Mouse (Mus musculus): Measurements from ENCODE around the gene Cks2.
"Not testable (repeated sequence)": the region's sequence is repeated elsewhere in the genome, so short reads cannot be mapped to it uniquely, and the experiment has no call there.

Gene Cks2

GRCm38 (mm10) chr13:51638958-51639357 lies 6.1 kb upstream of the Cks2 start:
- DNase-seq (ENCODE audit: extremely low spot score, low read depth, low spot score): no peak

DNA sequence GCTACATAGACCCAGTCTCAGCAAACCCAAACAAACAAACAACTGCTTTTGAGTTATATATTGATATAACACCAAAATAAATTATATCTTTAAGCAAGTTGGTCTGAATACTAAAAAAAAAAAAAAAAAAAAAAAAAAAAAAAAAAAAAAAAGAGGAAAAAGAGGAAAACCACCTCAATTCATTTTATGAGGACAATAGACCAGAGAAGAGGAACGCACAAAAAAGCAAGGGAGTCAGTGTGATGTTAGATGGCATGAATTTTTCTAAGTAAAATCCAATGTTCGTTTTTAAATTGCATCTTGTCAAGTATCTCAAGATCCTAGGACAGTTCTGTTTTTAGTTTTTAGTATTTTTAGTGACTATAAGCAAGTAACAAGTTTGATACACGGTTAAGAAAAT lies 3.6 kb upstream of the Cks2 start:
- no peak for DNase-seq (ENCODE audit: extremely low spot score, low read depth, low spot score)

DNA sequence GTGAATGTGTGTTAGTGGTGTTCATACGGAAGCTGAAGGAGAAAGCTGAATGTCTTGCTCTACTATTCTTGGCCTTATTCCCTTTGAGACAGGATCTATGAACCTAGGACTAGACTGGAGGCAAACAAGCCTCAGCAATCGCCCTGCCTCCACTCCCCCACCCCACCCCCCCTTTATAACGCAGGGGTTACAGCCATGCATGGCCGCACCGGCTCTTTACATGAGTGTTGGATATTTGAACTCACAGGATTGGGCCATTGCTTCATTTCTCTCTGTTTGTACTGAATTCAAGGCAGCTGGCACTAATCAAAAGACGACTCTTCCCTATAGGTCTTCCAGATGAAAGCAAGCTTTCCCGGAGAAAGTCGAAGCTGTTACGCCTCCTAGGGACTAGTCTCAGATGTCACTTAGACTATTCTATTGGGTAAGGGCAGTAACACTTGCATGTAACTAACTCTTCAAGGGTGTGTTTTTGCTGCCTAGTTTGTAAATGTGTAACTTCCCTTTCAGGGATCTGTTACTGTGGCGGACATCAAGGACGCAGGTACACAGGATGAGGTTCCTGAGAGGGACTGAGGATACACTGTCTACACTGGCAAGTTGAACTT lies 2.8 kb upstream of the Cks2 start:
- DNase-seq (ENCODE audit: extremely low spot score, low read depth, low spot score): no peak

DNA sequence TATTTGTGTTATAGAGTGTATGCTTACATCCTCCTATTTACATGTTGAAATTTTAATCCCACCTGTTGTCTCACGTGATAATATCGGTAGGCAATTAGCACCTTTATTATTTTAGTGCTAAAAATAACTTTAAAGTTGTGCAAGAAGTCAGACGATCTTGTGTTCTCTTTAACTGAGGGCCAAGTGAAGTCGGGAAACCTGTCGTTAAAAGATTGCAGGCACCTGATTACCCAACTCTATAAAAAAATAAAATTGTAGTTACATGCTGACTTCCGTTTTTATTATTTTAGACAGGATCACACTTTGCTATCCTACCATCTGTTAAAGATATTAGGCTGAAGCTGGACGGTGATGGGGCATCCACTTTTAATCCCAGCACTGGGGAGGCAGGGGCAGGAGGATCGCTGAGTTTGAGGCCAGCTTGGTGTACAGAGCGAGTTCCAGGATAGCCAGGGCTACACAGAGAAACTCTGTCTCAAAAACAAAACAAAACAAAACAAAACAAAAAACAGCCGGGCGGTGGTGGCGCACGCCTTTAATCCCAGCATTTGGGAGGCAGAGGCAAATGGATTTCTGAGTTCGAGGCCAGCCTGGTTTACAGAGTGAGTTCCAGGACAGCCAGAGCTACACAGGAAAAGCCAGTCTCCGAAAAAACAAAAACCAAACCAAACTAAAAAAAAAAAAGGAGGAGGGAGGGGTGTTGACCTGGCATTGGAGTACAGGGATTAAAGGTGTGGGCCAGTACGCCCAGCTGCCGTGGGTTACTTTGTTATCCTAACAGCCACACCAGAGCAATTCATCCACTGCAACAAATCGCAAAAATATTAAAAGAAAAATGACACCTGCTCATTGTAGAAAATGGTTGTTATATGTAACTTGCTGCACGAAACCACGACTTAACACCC lies 856 bp upstream of the Cks2 start:
- DNase-seq (ENCODE audit: extremely low spot score, low read depth, low spot score): no peak

GRCm38 (mm10) chr13:51645872-51646271 lies 840 bp downstream of the Cks2 start:
- DNase-seq (ENCODE audit: extremely low spot score, low read depth, low spot score): no peak

- DNase-seq (ENCODE audit: extremely low spot score, low read depth, low spot score): no peak
Measured at GRCm38 (mm10) chr13:51646362-51647027, 1.5 kb downstream of the Cks2 start.

DNA sequence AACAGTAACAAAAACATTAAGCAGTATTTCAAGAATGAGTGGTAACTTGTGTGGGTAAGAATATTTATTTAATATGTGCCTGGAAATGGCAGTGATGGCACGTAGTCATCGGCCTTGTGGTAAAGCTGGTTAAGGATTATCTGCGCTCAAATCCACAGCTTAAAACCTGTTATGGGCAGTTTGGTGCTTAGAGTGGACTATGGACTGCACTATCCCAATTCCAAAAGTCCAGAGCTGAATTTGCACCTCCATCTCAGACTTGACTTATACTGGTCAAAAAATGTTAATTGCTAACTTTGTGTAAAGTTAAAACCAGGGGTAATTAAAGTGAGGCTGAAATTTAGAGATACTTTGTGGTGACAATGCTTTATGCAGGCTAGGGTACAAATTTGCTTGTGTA lies 2.7 kb downstream of the Cks2 start:
- no peak for DNase-seq (ENCODE audit: extremely low spot score, low read depth, low spot score)

GRCm38 (mm10) chr13:51648237-51648636 lies 3.2 kb downstream of the Cks2 start:
- DNase-seq (ENCODE audit: extremely low spot score, low read depth, low spot score): no peak

GRCm38 (mm10) chr13:51649740-51650139 lies 4.7 kb downstream of the Cks2 start:
- no peak for DNase-seq (ENCODE audit: extremely low spot score, low read depth, low spot score)

DNA sequence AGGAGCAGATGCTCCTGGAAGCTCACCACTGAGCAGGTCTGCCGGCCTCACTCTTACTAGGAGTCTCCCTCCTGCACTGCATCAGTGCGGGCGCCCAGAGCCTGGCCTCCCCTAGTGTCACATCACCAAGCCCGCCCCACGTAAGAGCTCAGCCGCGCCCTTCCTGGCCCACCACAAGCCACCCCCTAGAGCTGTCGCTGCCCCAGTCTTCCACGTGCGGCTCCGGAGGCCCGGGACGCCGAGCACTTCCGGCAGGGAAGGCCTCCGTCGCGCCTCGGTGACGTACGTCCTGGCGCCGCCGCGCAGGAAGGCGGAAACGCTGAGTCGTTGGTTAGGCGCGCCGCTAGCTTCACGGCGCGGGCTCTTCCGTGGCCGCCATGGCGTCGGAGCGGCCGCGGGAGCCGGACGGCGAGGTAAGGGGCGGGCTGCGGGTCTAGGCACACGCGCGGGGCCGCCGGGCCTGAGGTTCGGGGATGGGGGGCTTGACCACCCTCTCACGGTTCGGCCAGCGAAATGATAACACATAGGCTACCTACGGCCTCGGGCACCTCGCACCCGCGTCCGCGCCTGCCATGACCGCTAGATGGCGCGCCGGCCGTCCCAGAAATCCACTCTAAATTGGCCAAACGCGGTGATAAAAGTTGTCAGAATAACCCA lies 6.5 kb downstream of the Cks2 start, which contains the start of gene Secisbp2:
Secisbp2 (plus strand) TSS at position 290 of the 657 bp plus-strand sequence.
- DNase-seq (ENCODE audit: extremely low spot score, low read depth, low spot score): peak; percentile 58

DNA sequence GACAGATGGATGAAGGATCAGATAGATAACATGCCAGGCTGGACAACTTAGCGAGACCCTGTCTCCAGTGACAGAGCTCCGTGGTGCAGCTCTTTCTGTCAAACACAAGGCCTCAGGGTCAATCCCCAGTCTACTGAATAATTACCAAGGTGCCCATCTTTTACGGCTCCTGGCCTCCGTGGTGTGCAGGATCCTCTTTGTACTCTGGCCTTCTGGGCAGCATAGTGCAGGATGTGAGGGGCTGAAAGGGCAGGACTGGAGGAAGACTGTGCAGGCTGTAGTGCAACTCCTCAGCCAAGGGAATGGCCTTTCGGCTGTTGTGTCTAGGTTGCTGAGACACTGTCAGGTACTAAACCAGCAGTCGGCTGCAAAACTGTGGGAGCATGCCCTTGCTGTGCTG lies 8.1 kb downstream of the Cks2 start:
- DNase-seq (ENCODE audit: extremely low spot score, low read depth, low spot score): no peak

DNA sequence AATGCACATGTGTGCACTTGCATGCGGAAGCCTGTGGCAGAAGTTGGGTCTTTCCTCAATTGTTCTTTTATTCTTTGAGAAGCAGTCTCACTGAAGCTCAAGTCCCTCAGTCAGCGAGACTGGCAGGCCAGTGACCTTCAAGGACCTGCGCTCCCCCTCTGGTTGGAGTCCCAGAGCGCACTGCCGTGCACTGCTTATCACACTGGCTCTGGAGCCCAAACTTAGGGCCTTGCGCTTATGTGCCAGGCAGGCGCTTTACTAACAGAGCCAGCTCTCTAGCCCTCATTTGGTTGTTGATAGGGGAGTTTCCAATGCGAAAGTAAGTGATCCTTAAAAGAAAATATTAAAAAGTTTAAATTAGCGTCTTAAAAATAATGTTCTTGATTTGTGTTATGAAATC lies 8.9 kb downstream of the Cks2 start:
- no peak for DNase-seq (ENCODE audit: extremely low spot score, low read depth, low spot score)

DNA sequence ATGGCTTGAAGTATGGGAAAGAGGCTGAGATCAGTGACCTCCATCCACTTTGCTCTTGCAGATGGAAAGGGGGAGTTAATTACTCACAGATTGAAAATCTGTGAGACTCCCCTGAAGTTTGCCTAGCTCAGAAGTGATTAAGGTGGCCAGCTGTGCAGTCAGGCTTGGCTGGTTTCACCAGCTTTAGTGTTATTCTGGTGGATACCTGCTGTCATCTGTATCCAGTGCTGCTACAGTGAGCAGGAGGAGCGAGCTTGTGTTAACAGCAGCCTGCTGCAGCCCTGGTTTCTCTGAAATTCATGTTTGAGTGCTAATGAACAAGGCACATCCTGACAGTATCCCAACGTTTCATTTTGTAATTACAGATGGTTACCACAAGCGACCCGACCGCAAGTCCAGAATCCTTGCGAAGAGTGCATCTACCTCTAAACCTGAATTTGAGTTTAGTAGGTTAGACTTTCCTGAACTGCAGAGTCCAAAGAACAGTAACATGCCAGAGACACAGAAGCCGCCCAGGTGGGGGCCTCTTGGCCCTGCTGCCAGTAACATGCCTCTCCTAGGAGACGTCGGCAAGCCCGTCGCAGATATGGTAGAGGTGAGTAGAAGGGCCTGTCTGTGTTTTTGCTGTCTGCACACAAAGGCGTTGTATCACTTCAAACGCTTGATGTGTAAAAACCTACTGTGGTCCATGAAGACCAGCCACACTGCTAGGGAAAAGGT lies 11.6 kb downstream of the Cks2 start:
- DNase-seq (ENCODE audit: extremely low spot score, low read depth, low spot score): no peak

DNA sequence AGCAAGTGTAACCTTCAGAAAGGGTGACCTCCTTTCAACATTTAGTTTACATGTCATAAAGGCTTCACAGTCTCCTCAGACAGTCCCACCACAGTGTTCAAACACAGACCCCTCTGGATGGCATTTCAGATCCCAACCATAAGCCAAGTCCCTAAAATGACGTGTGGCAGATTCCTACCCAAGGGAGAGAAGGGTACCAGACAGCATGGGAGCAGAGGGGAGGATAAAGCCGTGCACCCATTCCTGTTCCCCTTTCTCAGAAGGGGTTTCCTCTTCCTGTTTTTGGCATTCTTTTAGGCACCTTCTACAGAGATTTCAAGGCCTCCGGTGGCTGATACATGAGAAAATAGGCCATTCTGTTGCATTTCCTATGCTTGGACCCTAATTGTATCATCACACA lies 13.1 kb downstream of the Cks2 start:
- no peak for DNase-seq (ENCODE audit: extremely low spot score, low read depth, low spot score)

DNA sequence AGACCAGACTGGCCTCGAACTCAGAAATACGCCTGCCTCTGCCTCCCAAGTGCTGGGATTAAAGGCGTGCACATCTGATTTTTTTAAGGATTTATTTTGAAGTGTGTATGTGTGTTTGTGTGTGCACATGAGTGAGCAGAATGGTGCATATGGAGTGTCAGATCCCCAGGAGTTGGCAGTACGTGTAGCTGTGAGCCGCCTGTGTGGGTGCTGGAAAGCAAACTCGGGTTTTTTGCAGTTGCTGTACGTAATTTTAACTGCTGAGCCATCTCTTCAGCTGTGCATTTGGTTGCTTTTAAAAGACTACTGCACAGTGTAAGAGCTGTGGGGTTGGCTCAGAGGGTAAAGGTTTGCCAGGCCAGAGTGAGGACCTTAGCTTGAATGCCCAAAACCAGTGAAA lies 14.5 kb downstream of the Cks2 start:
- no peak for DNase-seq (ENCODE audit: extremely low spot score, low read depth, low spot score)

DNA sequence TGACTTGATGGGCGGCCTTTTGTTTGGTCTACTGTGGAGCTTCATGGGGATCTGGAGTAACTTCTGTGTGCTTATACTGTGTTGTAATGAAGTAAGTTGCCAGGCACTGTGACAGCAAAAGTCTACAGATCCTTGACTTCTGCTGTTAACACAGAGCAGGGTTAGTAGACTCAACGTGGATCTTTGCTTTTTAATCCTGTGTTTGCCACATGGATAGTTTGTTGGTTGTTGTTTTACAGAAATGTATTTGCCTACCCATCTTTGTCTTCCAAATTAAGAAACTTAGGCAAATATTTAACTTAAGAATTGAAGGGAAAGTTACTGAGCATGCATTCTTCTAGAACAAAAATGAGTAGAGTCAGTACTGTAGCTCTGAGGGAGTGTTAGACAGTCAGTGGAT lies 18.5 kb downstream of the Cks2 start:
- DNase-seq (ENCODE audit: extremely low spot score, low read depth, low spot score): no peak

- DNase-seq (ENCODE audit: extremely low spot score, low read depth, low spot score): not testable (repeated sequence)
Measured at GRCm38 (mm10) chr13:51668195-51668594, 23.2 kb downstream of the Cks2 start.

- no peak for DNase-seq (ENCODE audit: extremely low spot score, low read depth, low spot score)
Measured at GRCm38 (mm10) chr13:51676641-51677040, 31.6 kb downstream of the Cks2 start.

DNA sequence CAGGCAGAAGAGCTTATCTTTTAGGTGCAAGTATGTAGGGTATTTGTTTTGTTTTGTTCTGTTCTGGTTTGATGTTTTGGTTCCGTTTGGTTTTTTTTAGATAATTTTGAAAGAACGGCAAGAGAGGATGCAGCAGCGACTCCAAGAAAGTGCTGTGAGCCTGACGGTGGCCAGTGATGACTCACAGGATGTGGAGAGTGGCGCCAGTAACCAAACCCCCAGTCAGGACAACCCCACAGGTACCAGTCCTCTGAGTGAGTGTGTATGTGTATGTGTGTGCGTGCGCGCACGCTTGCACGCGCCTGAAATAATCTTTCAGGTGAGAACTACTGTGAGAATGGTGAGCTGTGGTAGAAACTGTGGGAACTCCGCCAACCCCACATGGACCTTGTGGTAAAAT lies 32.0 kb downstream of the Cks2 start:
- no peak for DNase-seq (ENCODE audit: extremely low spot score, low read depth, low spot score)

DNA sequence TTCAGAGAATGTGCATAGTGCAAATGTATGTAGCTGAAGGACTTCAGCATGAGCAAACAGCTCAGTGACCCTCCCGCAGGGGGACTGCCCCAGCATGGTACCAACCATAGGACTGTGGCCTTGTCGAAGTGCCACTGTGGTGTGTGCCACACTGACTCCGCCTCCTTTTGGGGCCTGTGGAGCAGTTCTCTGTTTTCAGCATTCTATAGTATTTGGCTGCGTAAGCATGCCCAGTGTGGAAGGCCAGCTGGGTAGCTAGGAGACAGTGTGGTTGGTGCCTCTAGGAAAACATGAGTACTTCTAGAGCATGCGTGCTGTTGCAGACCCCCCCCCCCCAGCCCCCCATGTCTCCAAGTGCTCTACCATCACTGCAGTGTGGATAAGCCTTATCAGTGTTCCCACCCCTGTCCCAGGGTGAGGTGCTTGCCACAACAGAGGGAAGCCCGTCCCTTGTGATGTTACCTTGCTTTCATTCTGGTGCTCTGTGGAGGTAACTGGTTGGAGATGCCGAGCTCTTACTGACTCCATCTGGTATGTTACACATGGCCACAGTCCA lies 32.7 kb downstream of the Cks2 start:
- no peak for DNase-seq (ENCODE audit: extremely low spot score, low read depth, low spot score)

Data from hindlimb bud, embryonic 11.5 days (tissue).